Mouse (Mus musculus) limb, embryonic 13.5 days (tissue): ENCODE data around the gene Izumo1r. TPM values are rescaled to one million over a fixed set of nuclear protein-coding genes. Genes with fewer than 3 reads are reported as not detected.

Source experiments
- ATAC-seq: fragments of 200-750 bp; cut with Nextera tagmentation; 2 replicates; pipeline ENCODE4 v1.8.0; 2017; ENCODE audit warnings: low read depth, moderate number of reproducible peaks, moderate TSS enrichment; ENCODE audit not compliant: low FRiP score
- H3K27ac ChIP-seq: fragments of 300-500 bp; sonication (generic); 2 replicates; pipeline ENCODE4 v1.5.1; 2015; ENCODE audit warnings: inconsistent platforms, mild to moderate bottlenecking, moderate library complexity
- H3K27me3 ChIP-seq: fragments of 300-500 bp; sonication (generic); 2 replicates; pipeline ENCODE4 v1.6.1; 2015; ENCODE audit warnings: mild to moderate bottlenecking, inconsistent platforms
- H3K36me3 ChIP-seq: fragments of 300-500 bp; sonication (generic); 2 replicates; pipeline ENCODE4 v1.6.1; 2015; ENCODE audit warnings: inconsistent platforms, mild to moderate bottlenecking, moderate library complexity
- H3K4me1 ChIP-seq: fragments of 300-500 bp; sonication (generic); 2 replicates; pipeline ENCODE4 v1.6.1; 2015; ENCODE audit warnings: inconsistent platforms
- H3K4me2 ChIP-seq: fragments of 300-500 bp; sonication (generic); replicated peaks from 2 replicates; pipeline ENCODE4 v1.6.1; 2015; ENCODE audit warnings: inconsistent platforms, mild to moderate bottlenecking, moderate library complexity
- H3K4me3 ChIP-seq: fragments of 300-500 bp; sonication (generic); 2 replicates; pipeline ENCODE4 v1.5.1; 2015; ENCODE audit warnings: moderate library complexity, mild to moderate bottlenecking, inconsistent platforms
- H3K9ac ChIP-seq: fragments of 300-500 bp; sonication (generic); 2 replicates; pipeline ENCODE4 v1.6.1; 2015; ENCODE audit warnings: mild to moderate bottlenecking, inconsistent platforms
- H3K9me3 ChIP-seq: fragments of 300-500 bp; sonication (generic); 2 replicates; pipeline ENCODE4 v1.6.1; 2016; ENCODE audit warnings: inconsistent platforms
- WGBS: fragments of 180-500 bp; shearing (Covaris S2); methylation state at CpG from one replicate; pipeline ENCODE4 v1.1.7; 2015; 5-methylcytosine and 5-hydroxymethylcytosine counted together
- polyA plus RNA-seq: library from polyadenylated mRNA; unstranded; fragments of >200 nt; fragmentation: Nextera tagmentation; extraction: Ambion mirVana; gene quantifications from 2 replicates; pipeline ENCODE4 v1.2.1, GENCODE M21; 2015

The Izumo1r gene
- polyA plus RNA-seq, 1 experiment from 2014 or later: 0.34 TPM

DNA sequence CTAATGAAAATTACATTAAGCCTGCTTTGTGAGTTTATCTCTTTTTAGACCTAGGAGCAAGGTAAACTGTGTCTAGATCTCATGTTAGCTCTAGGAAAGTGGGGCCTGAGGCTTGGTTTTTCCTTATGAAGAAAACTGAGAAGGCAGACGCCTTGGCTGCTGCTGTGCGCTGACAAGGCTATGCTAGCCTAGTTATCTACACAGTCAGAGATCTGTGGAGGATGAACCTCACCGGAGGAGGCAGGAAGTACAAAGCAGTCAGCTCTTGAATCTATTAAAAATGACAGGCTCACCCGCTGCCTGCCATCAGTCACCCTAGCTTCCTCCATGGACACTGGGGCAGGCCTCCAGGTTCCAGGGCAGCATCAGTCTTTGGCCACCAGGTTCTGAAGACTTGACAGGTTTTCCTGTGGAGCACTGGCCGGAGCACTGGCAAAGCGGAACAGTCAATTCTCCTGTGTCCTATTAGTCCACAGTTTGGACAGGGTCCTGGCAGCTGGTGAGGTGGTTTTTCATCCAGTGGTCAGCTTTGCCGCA is 45.5 kb downstream of the Izumo1r start:
- no peak overlapping the region for H3K4me3 ChIP-seq
- H3K4me2 ChIP-seq: no peak overlapping the region
- no peak overlapping the region for H3K9ac ChIP-seq
- no peaks in the 10 kb centered on the region for H3K36me3 ChIP-seq
- H3K27me3 ChIP-seq: peaks cover 71% of the 10 kb centered on the region
- no peaks in the 10 kb centered on the region for H3K9me3 ChIP-seq
- no peak overlapping the region for H3K27ac ChIP-seq
- WGBS: 72% methylated on average over 7 of the region's 7 CpGs
- ATAC-seq: no peak
- H3K4me1 ChIP-seq: peaks cover 16% of the 10 kb centered on the region

DNA sequence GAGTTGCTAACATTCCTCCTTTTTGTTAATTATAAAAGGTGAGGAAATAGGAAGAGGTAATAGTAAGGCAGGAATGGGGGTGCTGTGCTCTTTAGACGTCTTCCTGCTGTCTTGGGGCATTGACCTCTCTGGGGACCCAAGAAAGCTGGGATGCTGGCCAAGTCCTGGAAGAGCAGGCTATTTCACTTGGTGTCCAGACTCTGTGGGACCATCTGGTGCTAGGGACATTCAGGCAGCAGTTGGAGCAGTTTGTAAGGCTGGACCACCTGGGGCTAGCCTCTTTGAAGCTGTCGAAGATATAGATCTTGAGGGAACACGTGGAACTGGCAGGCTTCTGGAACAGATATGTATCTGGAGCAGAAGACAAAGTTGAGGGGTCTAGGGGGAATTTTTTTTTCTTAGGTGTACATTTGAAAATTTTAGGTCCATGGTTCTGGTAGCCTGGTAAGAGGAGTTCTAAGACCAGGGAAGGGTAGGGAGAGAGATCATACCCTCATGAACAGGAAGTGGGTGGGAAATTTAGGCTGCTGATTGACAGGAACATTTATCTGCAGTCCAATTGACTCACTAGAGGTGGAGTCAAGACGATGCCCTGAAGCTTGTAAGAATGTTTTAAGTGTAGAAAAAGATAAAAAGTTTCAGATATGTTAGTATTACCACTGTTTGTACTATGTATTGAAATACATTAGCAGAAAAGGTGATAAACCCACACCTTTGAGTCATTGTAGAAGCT is 46.7 kb downstream of the Izumo1r start:
- no peak overlapping the region for H3K27ac ChIP-seq
- H3K9ac ChIP-seq: no peak overlapping the region
- WGBS: 43% methylated on average over 4 of the region's 4 CpGs
- ATAC-seq: no peak
- 0 out of 2 replicates have a peak, but pooled peaks cover under 1% of the 10 kb centered on the region for H3K9me3 ChIP-seq
- no peak overlapping the region for H3K4me3 ChIP-seq
- no peak overlapping the region for H3K4me2 ChIP-seq
- peaks cover 60% of the 10 kb centered on the region for H3K27me3 ChIP-seq
- no peaks in the 10 kb centered on the region for H3K36me3 ChIP-seq
- peaks cover 11% of the 10 kb centered on the region for H3K4me1 ChIP-seq

DNA sequence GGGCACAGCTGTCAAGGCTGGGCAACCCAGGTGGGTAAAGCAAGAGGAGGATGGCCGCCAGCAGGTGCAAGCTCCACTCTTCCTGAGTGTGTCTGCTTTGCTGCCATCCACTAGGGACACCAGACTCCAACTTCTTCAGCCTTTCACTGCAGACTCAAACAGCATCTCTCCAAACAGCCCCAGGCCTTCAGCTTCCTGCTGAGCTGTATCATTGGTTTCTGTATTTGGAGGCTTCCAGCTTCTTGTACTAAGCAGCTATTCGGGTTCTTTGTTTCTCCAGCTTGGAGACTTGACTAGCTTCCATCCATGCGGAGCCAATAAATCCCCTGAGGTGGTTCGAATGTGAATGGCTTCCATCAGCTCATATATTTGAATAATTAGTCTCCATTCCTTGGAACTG is 49.2 kb downstream of the Izumo1r start:
- Histone ChIP-seq H3K9me3 (peaks cover 10% of the 10 kb centered on the region; the same call in 1 of the 2 replicates), H3K4me3 (no peak overlapping the region), H3K4me1 (peaks cover 1% of the 10 kb centered on the region), H3K27me3 (peaks cover 35% of the 10 kb centered on the region), H3K36me3 (no peaks in the 10 kb centered on the region), H3K4me2 (no peak overlapping the region), H3K27ac (no peak overlapping the region), H3K9ac (no peak overlapping the region)
- 68% methylated on average over 4 of the region's 4 CpGs for WGBS
- no peak for ATAC-seq

DNA sequence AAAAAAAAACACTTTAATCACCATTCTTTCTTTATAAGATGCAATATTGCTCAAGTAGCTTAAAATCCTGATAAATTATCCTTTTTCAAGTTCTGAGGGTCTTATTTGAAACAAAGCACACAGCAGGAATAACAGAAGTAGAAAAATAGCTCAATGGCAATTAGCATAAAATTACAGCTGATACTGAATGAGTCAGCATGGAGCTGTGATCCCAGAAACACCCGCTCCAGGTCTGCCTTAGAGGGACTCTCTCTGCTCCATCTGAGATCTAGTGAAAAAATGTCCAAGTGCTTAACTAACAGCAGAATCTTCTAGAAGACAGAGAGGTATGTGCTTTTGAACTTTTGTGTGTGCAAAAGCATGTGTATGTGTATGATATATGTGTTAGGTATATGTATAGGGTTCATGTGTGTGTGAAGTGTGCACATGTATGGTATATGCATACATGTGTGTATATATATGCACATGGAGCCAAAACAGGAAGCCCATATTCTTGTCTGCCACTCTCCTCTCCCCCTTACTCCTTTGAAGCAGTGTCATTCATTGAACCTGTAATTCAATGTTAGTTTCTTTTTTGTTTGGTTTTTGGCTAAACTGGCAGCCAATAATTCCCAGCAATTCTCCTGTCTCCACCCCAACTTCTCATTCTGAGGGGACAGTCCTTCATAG is 55.3 kb downstream of the Izumo1r start:
- ATAC-seq: no peak
- WGBS: 78% methylated on average over 1 of the region's 1 CpGs
- Histone ChIP-seq H3K4me3 (no peak overlapping the region), H3K9ac (no peak overlapping the region), H3K4me2 (no peak overlapping the region), H3K9me3 (peaks cover 10% of the 10 kb centered on the region; the same call in 1 of the 2 replicates), H3K27me3 (peaks cover 23% of the 10 kb centered on the region; the same call in 1 of the 2 replicates), H3K27ac (no peak overlapping the region), H3K36me3 (no peaks in the 10 kb centered on the region), H3K4me1 (no peaks in the 10 kb centered on the region)

DNA sequence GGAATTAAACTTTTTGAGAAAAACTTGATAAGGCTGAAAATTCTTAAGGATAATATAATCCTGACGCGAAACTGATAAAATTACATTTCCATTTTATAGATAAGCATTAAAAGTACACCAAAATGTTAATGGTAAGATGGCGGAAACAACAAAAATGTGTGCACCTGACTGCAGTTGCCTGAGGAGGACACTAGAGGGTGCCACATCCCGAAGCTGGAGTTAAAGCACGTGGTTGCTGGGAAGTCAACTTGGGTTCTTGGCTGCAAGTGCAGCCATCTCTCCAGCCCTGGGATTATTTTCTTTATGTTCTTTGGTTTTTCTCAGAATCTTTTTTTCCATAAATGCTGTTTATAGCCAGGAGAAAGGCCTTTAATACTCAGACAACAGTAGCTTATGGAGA is 57.3 kb downstream of the Izumo1r start:
- 48% methylated on average over 5 of the region's 5 CpGs for WGBS
- H3K27me3 ChIP-seq: peaks cover 26% of the 10 kb centered on the region; the same call in 1 of the 2 replicates
- H3K9me3 ChIP-seq: peaks cover 3% of the 10 kb centered on the region; the same call in 1 of the 2 replicates
- H3K4me1 ChIP-seq: peaks cover 15% of the 10 kb centered on the region
- no peak overlapping the region for H3K4me2 ChIP-seq
- no peak overlapping the region for H3K4me3 ChIP-seq
- H3K9ac ChIP-seq: no peak overlapping the region
- H3K27ac ChIP-seq: no peak overlapping the region
- no peak for ATAC-seq
- no peaks in the 10 kb centered on the region for H3K36me3 ChIP-seq

DNA sequence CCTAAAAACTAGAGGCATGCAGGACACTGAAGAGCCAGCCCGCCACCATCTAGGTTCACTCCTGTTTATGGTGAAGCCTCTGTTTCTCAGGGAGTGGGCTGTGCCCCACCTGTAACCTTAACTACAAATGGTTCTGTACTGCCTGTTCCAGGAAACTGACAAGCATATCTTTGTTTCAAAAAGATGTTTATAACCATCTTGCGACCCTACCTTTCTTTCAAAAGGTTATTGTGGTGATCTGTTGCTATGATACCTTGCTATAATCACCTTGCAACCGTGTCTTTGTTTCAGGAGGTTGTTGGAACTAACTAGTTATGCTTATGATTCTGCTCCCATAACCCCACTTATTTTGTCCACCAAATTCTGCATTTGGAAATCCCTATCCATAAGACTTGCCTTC is 59.8 kb downstream of the Izumo1r start:
- no peak for ATAC-seq
- peaks cover 31% of the 10 kb centered on the region; the same call in 1 of the 2 replicates for H3K27me3 ChIP-seq
- no peak overlapping the region for H3K9ac ChIP-seq
- H3K4me2 ChIP-seq: no peak overlapping the region
- WGBS: 91% methylated on average over 3 of the region's 3 CpGs
- no peak overlapping the region for H3K27ac ChIP-seq
- no peaks in the 10 kb centered on the region for H3K9me3 ChIP-seq
- H3K4me1 ChIP-seq: peaks cover 30% of the 10 kb centered on the region
- no peaks in the 10 kb centered on the region for H3K36me3 ChIP-seq
- H3K4me3 ChIP-seq: no peak overlapping the region

DNA sequence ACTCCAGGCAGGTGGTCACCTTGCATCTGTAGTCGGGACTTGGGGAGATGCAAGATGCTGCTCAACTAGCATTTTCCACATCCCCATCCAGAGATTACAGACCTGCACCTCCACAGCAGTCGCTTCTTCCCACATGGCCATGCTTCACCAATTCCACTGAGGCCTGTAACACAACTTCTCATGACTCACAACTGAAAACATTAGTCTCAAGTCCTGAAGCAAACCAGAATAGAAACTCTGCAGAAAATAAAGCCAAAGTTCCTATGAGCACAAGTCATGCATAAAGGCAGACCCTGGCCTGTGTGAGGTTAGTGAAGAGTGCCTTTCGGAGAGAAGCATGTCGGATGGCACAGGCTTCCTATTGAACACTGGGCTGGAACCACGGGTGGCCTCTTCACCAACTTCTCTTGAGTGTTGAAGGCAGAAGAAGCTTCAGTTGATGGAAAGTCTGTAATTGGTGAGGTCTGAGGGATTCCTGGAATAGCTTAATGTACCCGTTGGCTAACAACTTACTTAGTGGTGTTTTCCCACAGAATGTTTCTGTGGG is 60.4 kb downstream of the Izumo1r start:
- Histone ChIP-seq H3K9me3 (no peaks in the 10 kb centered on the region), H3K27ac (0 out of 2 replicates have a peak overlapping the region, but pooled peaks have one; percentile 48), H3K4me1 (peaks cover 30% of the 10 kb centered on the region), H3K36me3 (no peaks in the 10 kb centered on the region), H3K27me3 (peaks cover 31% of the 10 kb centered on the region; the same call in 1 of the 2 replicates), H3K4me2 (no peak overlapping the region), H3K4me3 (no peak overlapping the region), H3K9ac (no peak overlapping the region)
- 91% methylated on average over 6 of the region's 6 CpGs for WGBS
- no peak for ATAC-seq

DNA sequence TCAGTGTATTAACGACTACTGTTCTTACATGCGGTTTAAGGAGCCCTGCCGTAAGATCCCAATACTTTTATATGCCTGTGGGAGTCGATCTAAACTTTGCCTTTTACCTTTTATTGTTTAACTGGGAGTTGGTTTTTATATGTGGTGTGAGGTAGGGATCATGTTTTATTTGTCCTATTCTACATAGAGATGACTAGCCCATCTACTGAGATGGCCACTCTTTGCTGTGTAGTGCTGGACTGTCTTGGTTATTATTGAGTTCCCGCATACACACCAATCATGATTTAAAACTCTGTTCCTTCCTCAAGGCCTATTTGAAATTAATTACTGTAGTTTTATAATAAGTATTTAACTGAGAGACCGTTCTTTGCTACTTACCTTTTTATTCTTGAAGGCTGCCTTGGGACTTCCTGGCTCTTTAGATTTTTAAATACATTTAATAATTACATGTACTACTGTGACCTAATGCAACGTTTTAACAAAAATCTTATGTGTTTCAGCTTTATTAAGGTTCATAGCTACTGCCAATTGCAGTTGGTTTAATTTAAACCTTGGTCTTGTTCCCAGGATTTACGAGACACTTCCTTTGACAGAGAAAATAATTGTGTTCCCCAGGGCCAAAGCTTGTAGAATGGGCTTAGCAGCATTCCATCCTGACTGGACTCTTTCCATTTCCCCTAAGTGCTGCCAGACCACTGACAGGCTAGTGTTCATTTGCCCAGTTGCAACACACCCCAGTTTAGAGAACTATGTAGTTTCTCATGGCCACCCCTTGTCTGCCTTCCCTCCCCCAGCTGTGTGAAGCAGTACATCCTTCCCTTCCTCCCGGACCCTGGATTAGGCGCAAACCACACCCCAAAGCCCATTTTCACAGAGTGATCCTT is 61.6 kb downstream of the Izumo1r start:
- H3K4me2 ChIP-seq: no peak overlapping the region
- WGBS: 21% methylated on average over 10 of the region's 10 CpGs
- 0 out of 2 replicates have a peak overlapping the region, but pooled peaks have one; percentile 48 for H3K27ac ChIP-seq

DNA sequence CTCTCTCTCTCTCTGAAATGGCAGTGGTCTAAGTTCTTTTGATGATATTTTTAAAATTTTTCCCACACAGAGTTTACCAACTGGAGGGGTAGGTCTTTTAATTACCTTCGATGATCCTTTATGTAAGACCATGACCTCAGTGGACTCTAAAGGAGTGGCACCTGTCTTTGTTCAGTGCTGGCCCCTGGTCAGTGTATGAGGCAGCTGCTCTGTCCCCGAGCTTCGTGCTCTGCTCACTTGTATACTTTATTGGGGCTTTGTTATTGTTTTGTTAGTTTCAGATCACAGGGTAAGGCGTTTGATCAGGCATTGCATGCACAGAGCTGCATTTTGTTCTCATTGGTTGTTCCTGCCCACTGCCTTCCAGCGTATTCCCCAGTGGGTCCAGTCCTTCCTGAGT is 63.8 kb downstream of the Izumo1r start:
- peaks cover 14% of the 10 kb centered on the region; the same call in 1 of the 2 replicates for H3K27me3 ChIP-seq
- 56% methylated on average over 5 of the region's 5 CpGs for WGBS

More for the DNA sequence above, 61.6 kb downstream of the Izumo1r start:
- Histone ChIP-seq H3K27me3 (peaks cover 28% of the 10 kb centered on the region; the same call in 1 of the 2 replicates), H3K9me3 (no peaks in the 10 kb centered on the region), H3K9ac (no peak overlapping the region), H3K36me3 (0 out of 2 replicates have a peak, but pooled peaks cover 2% of the 10 kb centered on the region), H3K4me3 (no peak overlapping the region), H3K4me1 (peaks cover 30% of the 10 kb centered on the region)
- peak; percentile 86 for ATAC-seq

DNA sequence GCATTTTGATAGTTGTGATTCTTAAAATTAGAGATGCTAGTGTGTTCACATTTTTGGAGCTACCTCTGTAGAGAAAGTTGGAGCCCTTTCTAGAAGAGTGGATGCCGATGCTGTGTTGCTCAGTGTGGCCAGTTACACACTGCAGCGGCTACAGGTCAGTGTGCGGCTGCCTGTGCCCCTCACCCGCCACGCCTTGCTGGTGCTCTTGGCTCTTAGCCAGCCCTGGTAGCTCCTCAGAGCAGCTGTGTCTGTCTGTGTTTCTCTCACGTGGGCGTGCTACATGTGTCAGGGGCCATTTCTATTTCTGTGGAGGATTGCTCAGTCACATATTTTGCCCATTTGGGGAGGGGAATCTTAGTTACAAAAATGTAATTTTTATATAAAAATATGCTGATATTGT is 64.2 kb downstream of the Izumo1r start:
- Histone ChIP-seq H3K4me3 (no peak overlapping the region), H3K9ac (no peak overlapping the region), H3K9me3 (no peaks in the 10 kb centered on the region), H3K27me3 (peaks cover 13% of the 10 kb centered on the region; the same call in 1 of the 2 replicates), H3K36me3 (peaks cover 23% of the 10 kb centered on the region), H3K4me1 (peaks cover 30% of the 10 kb centered on the region), H3K4me2 (no peak overlapping the region; the same call in 1 of the 2 replicates), H3K27ac (no peak overlapping the region)
- ATAC-seq: 0 out of 2 replicates have a peak, but pooled peaks have one; percentile 29
- 25% methylated on average over 7 of the region's 7 CpGs for WGBS

More for the DNA sequence above, 63.8 kb downstream of the Izumo1r start:
- no peak overlapping the region for H3K9ac ChIP-seq
- no peaks in the 10 kb centered on the region for H3K9me3 ChIP-seq
- H3K4me1 ChIP-seq: peaks cover 30% of the 10 kb centered on the region
- peaks cover 18% of the 10 kb centered on the region for H3K36me3 ChIP-seq
- H3K27ac ChIP-seq: no peak overlapping the region
- no peak for ATAC-seq
- no peak overlapping the region for H3K4me3 ChIP-seq
- H3K4me2 ChIP-seq: no peak overlapping the region
